Mouse (Mus musculus) cerebellum, postnatal 4 days (tissue): Measurements from ENCODE around the gene Pramel3.
"Not testable (repeated sequence)": the region's sequence is repeated elsewhere in the genome, so short reads cannot be mapped to it uniquely, and the experiment has no call there.

Experiments used
- DNase-seq, 2 experiments: peaks; one replicate each; pipeline ENCODE4 v3.0.0; 2022; ENCODE audit warnings: low spot score in 2 of 2, mixed read lengths in 1 of 2

Pramel3 gene

GRCm38 (mm10) chrX:135302007-135302406 lies at the start of gene Pramel3:
Gene Pramel3 (plus strand): TSS chrX:135302307.
- not testable (repeated sequence) for DNase-seq

DNA sequence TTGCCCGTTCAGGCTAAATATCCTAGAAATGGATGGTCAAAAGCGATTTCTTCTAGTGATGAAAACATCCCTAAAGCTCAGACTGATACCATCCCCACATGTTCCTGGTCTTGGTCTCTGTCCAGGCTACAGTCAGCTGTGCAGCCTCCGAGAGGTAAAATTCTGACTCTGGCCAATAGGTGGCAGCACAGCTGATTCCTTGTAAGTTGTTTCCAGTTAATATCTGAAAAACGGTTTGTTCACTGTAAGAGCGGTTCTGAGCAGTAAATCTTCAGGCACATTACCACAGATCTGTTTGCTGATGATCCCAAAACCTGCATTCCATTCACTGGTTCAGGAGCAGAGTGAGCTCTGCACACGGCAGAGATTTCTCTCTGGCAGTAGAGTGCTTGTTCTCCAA lies 58.6 kb downstream of the Pramel3 start:
- not testable (repeated sequence) for DNase-seq

- not testable (repeated sequence) for DNase-seq
These were observed 59.8 kb downstream of the Pramel3 start for GRCm38 (mm10) chrX:135361943-135362342.
